Mouse (Mus musculus) ES-E14 (cell line): ENCODE data around the gene Kif13a.

Source experiments
- CHD2 ChIP-seq: IDR thresholded peaks from 2 replicates; pipeline ENCODE4 v1.6.1; 2014; ENCODE audit warnings: mild to moderate bottlenecking, low read depth, low read length, inconsistent platforms
- HCFC1 ChIP-seq: IDR thresholded peaks from 2 replicates; pipeline ENCODE4 v1.6.1; 2012; ENCODE audit warnings: low read length, inconsistent platforms, borderline replicate concordance; ENCODE audit not compliant: insufficient read depth
- MAFK ChIP-seq: IDR thresholded peaks from 2 replicates; pipeline ENCODE4 v1.6.1; 2014; ENCODE audit warnings: mild to moderate bottlenecking, low read depth, low read length, inconsistent platforms; ENCODE audit not compliant: insufficient read depth
- ZC3H11A ChIP-seq: IDR thresholded peaks from 2 replicates; pipeline ENCODE4 v1.6.1; 2012; ENCODE audit warnings: low read depth, mild to moderate bottlenecking, inconsistent platforms, low read length, borderline replicate concordance

GRCm38 (mm10) chr13:46724371-46724770 lies 205.3 kb downstream of the Kif13a start:
- TF ChIP-seq MAFK (no peak), CHD2 (no peak), HCFC1 (no peak), ZC3H11A (no peak)
